Mouse (Mus musculus): ENCODE data around the gene Haus6.

The Haus6 gene

DNA sequence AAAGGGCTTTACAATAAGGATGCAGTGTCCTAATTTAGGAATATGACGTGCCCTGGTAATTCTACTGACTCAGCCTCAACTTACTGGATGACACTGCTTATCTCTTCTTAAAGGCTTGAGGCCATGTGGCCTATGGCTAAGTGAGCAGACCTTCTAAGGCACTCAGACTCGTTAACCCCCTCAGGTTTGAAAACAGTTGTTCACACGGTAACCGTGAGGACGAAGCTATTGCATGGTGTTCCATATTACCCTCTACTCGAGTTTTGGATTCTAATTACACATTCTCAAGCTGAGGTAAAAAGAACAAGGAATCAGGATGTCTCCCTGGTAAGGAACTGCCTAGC, 36.9 kb downstream of the Haus6 start:
- DNase-seq (ENCODE audit: low spot score): no peak

DNA sequence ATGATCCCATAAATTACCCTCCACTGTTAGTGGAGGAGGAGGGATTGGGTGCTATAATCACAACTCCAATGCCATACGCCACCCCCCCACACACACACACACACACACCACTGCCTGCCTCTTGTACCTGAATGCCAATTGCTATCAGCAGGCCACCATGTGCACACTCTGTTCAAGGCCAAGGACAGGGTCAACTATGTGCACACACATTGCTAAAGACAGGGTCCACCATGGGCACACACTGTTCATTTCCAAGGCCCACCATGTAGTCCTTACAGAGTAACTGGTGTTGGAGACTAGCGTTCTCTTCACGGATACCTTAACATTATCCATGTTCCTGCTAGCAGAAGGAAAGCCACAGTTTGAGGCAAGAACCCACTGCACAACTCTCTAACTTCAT, 50.8 kb downstream of the Haus6 start:
- DNase-seq (ENCODE audit: low spot score): no peak

DNA sequence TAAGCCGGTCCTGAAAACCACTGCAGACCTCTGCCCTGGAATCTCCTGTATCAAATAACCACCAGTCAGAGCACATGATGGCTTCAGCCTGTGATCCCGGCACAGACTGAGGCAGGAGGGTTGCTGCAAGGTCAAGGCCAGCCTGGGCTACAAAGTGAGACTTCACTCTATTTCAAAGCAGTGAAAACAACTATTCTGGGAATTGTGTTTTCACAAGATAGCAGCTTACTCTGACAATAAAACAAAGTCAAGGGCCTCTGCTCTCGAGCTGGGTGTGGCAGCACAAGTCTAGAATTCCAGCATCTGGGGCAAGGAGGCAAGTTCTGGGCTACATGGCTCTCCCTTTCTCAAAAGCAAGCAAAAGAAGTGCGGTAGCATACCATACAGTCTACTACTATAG, 52.8 kb downstream of the Haus6 start:
- DNase-seq (ENCODE audit: low spot score): no peak

DNA sequence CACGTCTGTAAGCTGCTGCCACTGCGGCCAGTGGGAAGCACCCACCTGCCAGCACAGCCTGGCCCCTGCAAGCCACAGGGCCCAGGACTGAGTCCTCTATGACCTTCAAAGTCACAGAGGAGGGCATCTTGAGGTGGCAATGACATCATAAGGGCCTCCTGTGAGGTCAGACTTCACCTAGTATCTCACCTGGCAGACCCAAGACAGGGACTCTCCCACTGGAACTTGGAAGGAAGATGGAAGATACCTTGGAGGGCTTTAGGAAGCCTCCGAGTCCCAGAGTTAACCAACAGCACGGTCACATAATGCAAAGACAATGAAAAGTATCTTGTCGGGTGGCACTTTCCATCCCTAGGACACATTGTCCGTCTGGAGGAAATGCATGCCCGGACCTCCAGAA, 53.6 kb downstream of the Haus6 start, which contains the start of gene Saxo1:
TSS of gene Saxo1 (minus strand) at position 101 of the 400 bp plus-strand sequence.
- no peak for DNase-seq (ENCODE audit: low spot score)

DNA sequence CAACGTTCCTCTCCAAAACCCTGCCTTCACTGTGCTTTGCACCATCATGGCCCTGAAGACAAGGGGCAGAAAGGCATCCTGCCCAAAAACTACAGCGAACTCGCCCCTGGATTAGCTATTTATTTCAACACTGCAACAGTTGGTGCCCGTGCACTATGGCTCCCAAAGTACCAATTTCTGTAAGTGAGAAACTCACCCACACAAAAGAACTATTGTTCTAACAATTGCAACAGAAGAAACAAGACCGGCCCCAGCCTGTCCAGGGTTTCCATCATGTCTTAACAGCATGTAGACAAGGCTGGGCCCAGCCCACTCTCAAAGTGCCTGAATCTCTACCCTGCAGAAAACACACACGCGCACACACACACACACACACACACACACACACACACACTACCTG, 54.5 kb downstream of the Haus6 start:
- DNase-seq (ENCODE audit: low spot score): no peak

DNA sequence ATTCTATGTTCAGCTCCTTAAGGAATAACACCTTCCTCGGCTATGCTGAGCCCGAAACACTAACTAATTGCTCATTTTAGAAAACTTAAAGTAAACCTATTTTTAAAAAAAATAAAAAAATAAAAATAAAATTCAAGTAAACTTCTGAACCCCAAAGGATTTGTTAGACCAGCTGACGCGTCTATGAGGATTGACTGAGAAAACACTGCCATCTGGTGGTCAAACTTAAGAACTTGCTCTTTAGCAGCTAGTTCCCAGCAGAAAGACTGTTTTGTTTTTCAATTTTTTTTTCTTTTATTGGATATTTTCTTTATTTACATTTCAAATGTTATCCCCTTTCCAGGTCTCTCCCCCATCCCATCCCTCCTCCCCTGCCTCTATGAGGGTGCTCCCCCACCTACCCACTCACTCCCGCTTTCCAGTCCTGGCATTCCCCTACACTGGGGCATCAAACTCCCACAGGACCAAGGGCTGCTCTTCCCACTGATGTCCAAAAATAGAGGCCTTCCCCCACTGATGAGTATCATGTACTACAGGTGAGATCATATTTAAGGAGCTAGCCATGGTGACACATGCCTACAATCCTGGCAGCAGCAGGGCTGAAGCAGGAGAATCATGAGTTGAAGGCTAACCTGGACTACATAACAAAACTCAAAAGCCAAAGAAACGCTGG, 56.7 kb downstream of the Haus6 start:
- no peak for DNase-seq (ENCODE audit: low spot score)

DNA sequence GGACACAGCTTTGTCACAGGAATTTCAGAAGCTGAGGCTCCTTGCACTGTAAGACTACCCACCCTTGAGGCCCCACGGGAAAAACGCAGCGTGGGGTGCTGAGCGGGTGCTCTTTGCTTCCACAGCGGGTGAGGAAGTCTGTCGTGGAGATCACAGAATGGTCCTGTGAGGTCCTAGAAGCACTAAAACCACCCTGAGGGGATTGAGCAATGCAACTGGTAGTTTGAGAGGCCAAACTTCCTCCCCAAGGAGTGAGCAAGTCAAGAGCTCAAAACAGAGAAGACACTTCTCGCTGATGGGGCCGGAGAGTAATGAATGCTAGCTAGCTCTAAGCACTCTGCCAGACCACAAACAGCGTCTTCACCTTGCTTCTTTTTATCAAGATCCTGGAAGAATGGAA, 63.5 kb downstream of the Haus6 start:
- no peak for DNase-seq (ENCODE audit: low spot score)

DNA sequence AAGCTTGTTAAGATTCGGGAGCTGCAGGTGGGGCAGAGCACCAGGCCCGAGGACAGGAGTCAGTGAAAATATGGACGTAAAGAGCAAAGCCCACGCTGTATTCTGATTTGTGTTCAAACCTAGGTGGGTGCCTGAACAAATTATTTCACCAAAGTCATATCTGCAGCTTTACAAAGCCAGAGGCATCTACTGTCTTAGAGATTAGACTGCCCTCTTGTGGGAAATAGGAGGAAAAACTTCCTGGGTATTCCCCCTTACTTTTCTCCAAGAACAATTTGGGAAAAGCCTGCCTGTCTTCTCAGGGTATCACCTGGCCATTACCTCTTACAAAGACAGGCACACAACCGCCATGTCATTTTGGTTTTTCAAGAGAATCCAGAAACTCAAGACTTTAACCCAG, 66.2 kb downstream of the Haus6 start:
- no peak for DNase-seq (ENCODE audit: low spot score)

DNA sequence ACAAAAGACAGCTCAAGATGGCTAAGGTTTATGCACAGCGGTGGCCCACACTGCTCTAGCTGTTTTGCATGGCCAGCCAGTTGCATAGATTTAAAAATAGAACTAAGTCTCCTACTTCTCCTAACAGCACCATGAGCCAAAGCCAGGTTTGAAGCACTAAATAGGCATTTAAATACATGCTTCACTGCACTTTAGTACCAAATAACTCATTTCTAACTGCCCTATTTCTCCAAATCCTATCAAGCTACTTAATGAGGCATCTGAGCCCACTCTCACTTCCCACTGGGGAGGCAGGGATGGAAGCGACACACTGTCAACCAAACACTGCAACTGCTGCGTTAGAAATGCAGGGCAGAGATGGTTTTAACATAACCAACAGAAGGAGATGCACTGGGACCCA, 67.9 kb downstream of the Haus6 start:
- no peak for DNase-seq (ENCODE audit: low spot score)

DNA sequence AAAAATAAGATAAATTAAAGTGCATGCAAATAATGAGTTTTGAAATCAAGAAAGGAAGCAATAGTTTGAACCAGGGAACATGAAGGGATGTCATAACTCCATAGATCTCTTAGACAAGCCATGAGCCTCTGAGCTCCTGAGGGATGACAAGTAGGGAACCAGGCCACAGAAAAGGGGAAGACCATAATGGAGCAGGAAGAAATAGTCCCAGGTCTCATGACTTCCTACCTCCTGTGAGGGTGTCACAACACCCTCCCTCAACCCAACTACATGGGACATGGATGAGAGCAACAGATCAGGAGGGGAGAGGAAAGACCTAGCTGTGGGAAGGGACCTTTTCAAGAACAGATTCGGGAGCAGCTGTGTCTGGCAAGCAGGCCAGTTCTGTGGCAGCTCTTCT, 70.3 kb downstream of the Haus6 start:
- DNase-seq (ENCODE audit: low spot score): no peak

DNA sequence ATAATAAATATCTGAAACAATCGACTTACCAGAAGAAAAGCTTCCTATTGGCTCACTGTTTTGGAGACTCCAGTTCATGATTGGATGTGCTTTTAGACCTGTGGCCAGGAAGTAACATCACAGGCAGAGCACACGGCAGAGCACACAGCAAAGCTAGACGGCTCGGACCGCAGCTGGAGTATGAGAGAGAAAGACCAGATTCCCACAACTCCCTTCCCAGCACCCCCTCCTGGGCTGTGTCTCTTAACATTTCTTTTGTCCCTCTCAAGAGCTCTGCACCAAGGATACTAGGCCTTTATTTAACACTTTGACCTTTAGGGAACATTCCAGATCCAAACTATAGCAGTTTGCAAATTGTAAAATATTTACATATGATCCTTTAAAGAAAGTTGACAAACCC, 72.9 kb downstream of the Haus6 start:
- DNase-seq (ENCODE audit: low spot score): no peak

DNA sequence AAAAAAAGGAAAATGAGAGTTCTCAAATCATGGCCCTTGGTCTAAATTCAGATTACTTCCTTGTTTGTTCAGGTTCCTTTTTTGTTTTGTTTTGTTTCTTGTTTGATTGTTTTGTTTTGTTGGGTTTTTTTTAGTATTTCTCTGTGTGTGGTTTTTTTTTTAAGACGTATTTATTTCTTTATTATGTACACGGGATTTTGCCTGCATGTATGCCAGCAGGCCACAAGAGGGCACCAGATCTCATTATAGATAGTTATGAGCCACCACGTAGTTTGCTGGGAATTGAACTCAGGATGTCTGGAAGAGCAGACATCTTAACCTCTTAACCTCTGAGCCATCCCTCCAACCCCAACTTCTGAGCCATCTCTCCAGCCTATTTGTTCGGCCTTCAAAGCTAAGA, 73.9 kb downstream of the Haus6 start:
- no peak for DNase-seq (ENCODE audit: low spot score)

DNA sequence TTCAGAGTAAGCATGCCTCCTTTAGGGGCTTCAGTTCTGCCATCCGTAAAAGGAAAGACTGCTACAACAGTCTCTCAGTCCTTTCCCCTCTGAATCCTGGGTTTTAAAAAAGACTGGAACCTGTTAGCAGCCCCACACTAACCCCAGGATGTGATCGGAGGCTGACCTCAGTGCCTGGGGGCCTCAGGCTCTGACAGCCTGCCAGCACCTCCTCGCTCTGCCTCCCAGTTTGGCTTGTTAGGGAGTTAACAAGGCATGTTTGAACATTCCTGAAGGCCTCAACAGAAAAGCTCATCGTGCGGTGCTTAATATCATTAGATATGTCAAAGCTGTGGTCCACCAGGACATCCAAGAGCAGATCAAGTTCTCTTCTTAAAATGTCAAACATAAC, 77.8 kb downstream of the Haus6 start:
- no peak for DNase-seq (ENCODE audit: low spot score)

DNA sequence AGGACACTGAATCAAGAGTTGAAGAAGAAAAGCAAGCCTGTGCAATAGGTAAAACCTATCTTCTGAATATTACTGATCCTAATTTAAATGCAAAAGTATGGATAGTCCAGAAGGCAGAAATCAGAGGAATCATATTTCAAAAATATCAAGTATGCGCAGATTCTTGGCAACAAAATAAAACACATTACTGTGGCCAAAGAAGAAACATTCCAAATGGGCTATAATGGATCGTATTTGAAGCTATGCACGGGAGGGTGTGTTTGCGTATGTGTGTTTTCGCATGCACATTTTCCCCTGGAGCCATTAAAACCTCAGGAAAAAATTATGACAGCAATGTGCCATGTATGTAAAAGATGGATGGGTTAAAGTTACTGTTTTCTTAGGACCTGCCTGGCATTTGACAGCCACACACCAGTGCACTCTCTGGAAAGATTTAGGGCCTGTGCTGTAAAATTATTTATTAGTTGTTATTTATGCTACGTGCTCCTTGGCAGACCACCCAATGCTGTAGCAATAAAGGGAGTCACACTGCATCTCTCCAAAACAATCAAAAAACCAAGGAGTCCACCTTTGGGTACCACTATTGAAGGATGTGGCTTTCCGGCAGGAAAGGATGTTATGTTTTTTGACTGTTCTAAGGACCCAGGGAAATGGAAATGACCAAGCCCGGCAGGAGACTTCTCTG, 78.3 kb downstream of the Haus6 start:
- DNase-seq (ENCODE audit: low spot score): no peak

DNA sequence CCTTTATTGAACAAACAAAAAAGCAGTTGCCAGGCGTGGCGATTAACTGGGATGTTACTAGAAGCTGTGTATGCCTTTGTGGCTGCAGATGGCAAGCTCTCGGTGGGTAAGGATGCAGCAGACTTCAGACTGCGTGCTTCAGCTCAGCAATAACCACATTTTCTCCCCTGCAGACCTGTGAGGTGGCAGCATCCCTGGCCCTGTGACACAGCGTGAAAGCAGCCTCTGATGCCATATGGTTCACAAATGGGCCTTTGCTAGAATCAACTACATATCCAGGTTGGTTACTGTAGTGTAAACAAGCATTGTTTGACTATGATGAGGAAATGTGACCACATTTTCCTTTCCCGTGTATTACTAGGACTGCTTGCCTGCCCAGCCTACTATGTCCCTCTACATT, 82.7 kb downstream of the Haus6 start:
- DNase-seq (ENCODE audit: low spot score): no peak

All from ovary, postnatal 10 days (tissue).